Mouse (Mus musculus) stomach, postnatal 0 days (tissue): ENCODE measurements around the gene Rmnd1. TPM values are rescaled to one million over a fixed set of nuclear protein-coding genes. Genes with fewer than 3 reads are reported as not detected.

Experiments used
- ATAC-seq: fragments of 200-750 bp; cut with Nextera tagmentation; 2 replicates; pipeline ENCODE4 v1.8.0; 2017; ENCODE audit not compliant: low FRiP score, low TSS enrichment
- DNase-seq: peaks from one replicate; pipeline ENCODE4 v3.0.0-alpha.2; 2016; ENCODE audit warnings: low spot score
- H3K27ac ChIP-seq: fragments of 300-500 bp; sonication (generic); replicated peaks from 2 replicates; pipeline ENCODE4 v1.5.1; 2014; ENCODE audit warnings: mild to moderate bottlenecking, control low read depth
- H3K27me3 ChIP-seq: fragments of 300-500 bp; sonication (generic); 2 replicates; pipeline ENCODE4 v1.6.1; 2014; ENCODE audit warnings: low read length; ENCODE audit not compliant: control insufficient read depth, insufficient read depth
- H3K36me3 ChIP-seq: fragments of 300-500 bp; sonication (generic); 2 replicates; pipeline ENCODE4 v1.6.1; 2014; ENCODE audit warnings: low read length, mixed read lengths; ENCODE audit not compliant: control insufficient read depth, insufficient read depth
- H3K4me1 ChIP-seq: fragments of 300-500 bp; sonication (generic); replicated peaks from 2 replicates; pipeline ENCODE4 v1.6.1; 2014; ENCODE audit warnings: antibody characterized with exemption; ENCODE audit not compliant: control insufficient read depth, insufficient read depth
- H3K4me2 ChIP-seq: fragments of 300-500 bp; sonication (generic); replicated peaks from 2 replicates; pipeline ENCODE4 v1.6.1; 2014; ENCODE audit warnings: low read depth, mild to moderate bottlenecking, control low read depth, moderate library complexity
- H3K4me3 ChIP-seq: fragments of 300-500 bp; sonication (generic); 2 replicates; pipeline ENCODE4 v1.5.1; 2014; ENCODE audit warnings: low read depth, low read length, control low read depth
- H3K9ac ChIP-seq: fragments of 300-500 bp; sonication (generic); 2 replicates; pipeline ENCODE4 v1.6.1; 2014; ENCODE audit warnings: mild to moderate bottlenecking, low read length, control low read depth, mixed read lengths
- H3K9me3 ChIP-seq: fragments of 300-500 bp; sonication (generic); 2 replicates; pipeline ENCODE4 v1.6.1; 2016; ENCODE audit warnings: low read length; ENCODE audit not compliant: control insufficient read depth
- CTCF ChIP-seq: IDR thresholded peaks from 2 replicates; pipeline ENCODE4 v1.5.1; 2016; ENCODE audit warnings: antibody characterized with exemption, low read depth, mild to moderate bottlenecking, moderate library complexity
- EP300 ChIP-seq: optimal IDR thresholded peaks from 2 replicates; pipeline ENCODE3; 2016; ENCODE audit warnings: antibody characterized with exemption
- WGBS: fragments of 180-500 bp; shearing (Covaris S2); extraction: QIAGEN DNeasy Blood & Tissue Kit; methylation state at CpG from one replicate; pipeline ENCODE4 v1.1.7; 2014; 5-methylcytosine and 5-hydroxymethylcytosine counted together
- polyA plus RNA-seq: library from polyadenylated mRNA; unstranded; fragments of >200 nt; fragmentation: Nextera tagmentation; extraction: Ambion mirVana; gene quantifications from 2 replicates; pipeline ENCODE4 v1.2.1, GENCODE M21; 2015

Gene Rmnd1
- polyA plus RNA-seq, 1 experiment from 2014 or later, result 16.6 TPM

DNA sequence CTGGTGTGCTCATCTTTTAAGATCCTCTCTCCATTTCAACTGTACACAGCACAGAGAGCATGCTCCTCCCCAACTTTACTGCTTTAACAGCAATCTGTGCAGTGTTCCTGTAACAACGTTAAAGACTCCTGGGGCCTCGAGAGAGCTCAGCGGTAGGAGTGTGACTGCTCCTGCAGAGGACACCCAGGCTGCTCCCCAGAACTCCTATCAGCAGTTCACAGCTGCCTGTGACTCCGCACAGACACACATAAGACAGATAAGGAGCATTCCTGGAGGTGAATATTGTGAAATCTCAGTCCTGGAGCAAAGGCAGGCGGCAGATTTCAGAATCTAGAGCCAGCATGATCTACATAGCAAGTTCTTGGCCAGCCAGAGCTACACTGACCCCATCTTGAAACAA, 26.7 kb downstream of the Rmnd1 start:
- H3K27me3 ChIP-seq, result no peaks in the 10 kb centered on the region
- no peaks in the 10 kb centered on the region for H3K4me1 ChIP-seq
- WGBS, result 70% methylated on average over 5 of the region's 5 CpGs
- H3K36me3 ChIP-seq, result peaks cover 8% of the 10 kb centered on the region; the same call in 1 of the 2 replicates
- ATAC-seq (no peak), DNase-seq (no peak)
- H3K9me3 ChIP-seq, result no peaks in the 10 kb centered on the region
- H3K4me3 ChIP-seq, result no peak overlapping the region
- H3K9ac ChIP-seq, result no peak overlapping the region
- H3K27ac ChIP-seq, result no peak overlapping the region
- no peak overlapping the region for H3K4me2 ChIP-seq
- TF ChIP-seq EP300 (no peak), CTCF (no peak)

GRCm38 (mm10) chr10:4404895-4405491, 27.2 kb downstream of the Rmnd1 start:
- ATAC-seq (peak; percentile 42; the same call in 1 of the 2 replicates), DNase-seq (no peak)
- Histone ChIP-seq H3K4me2 (no peak overlapping the region), H3K27ac (no peak overlapping the region), H3K9ac (no peak overlapping the region), H3K4me1 (no peaks in the 10 kb centered on the region), H3K9me3 (no peaks in the 10 kb centered on the region), H3K36me3 (peaks cover 5% of the 10 kb centered on the region; the same call in 1 of the 2 replicates), H3K4me3 (no peak overlapping the region), H3K27me3 (no peaks in the 10 kb centered on the region)
- no peak for TF ChIP-seq EP300
- TF ChIP-seq CTCF, result peak; percentile 83
- WGBS, result 63% methylated on average over 5 of the region's 5 CpGs

- H3K27ac ChIP-seq, result no peak overlapping the region
- H3K9ac ChIP-seq, result no peak overlapping the region
- peaks cover 5% of the 10 kb centered on the region; the same call in 1 of the 2 replicates for H3K36me3 ChIP-seq
- no peaks in the 10 kb centered on the region for H3K9me3 ChIP-seq
- no peaks in the 10 kb centered on the region for H3K27me3 ChIP-seq
- ATAC-seq (no peak), DNase-seq (no peak)
- 64% methylated on average over 5 of the region's 5 CpGs for WGBS
- no peak overlapping the region for H3K4me2 ChIP-seq
- no peak overlapping the region for H3K4me3 ChIP-seq
- no peaks in the 10 kb centered on the region for H3K4me1 ChIP-seq
- no peak for TF ChIP-seq EP300
- TF ChIP-seq CTCF, result no peak
These were observed 34.1 kb downstream of the Rmnd1 start for GRCm38 (mm10) chr10:4398058-4398457.

GRCm38 (mm10) chr10:4395321-4395720, 36.9 kb downstream of the Rmnd1 start:
- ATAC-seq (peak; percentile 64), DNase-seq (no peak)
- Histone ChIP-seq H3K4me3 (no peak overlapping the region), H3K36me3 (no peaks in the 10 kb centered on the region), H3K9ac (no peak overlapping the region), H3K9me3 (no peaks in the 10 kb centered on the region), H3K27ac (0 out of 2 replicates have a peak overlapping the region, but pooled peaks have one; percentile 24), H3K4me2 (no peak overlapping the region), H3K4me1 (peaks cover 6% of the 10 kb centered on the region), H3K27me3 (no peaks in the 10 kb centered on the region)
- 59% methylated on average over 3 of the region's 3 CpGs for WGBS
- TF ChIP-seq EP300, result no peak
- TF ChIP-seq CTCF, result no peak

GRCm38 (mm10) chr10:4391851-4392250, 40.3 kb downstream of the Rmnd1 start:
- TF ChIP-seq CTCF, result peak; percentile 76
- TF ChIP-seq EP300, result no peak
- Histone ChIP-seq H3K4me2 (no peak overlapping the region), H3K9me3 (no peaks in the 10 kb centered on the region), H3K9ac (no peak overlapping the region), H3K4me1 (peaks cover 11% of the 10 kb centered on the region), H3K36me3 (no peaks in the 10 kb centered on the region), H3K27ac (no peak overlapping the region), H3K4me3 (no peak overlapping the region), H3K27me3 (no peaks in the 10 kb centered on the region)
- DNase-seq (no peak), ATAC-seq (no peak)
- 26% methylated on average over 6 of the region's 6 CpGs for WGBS

DNA sequence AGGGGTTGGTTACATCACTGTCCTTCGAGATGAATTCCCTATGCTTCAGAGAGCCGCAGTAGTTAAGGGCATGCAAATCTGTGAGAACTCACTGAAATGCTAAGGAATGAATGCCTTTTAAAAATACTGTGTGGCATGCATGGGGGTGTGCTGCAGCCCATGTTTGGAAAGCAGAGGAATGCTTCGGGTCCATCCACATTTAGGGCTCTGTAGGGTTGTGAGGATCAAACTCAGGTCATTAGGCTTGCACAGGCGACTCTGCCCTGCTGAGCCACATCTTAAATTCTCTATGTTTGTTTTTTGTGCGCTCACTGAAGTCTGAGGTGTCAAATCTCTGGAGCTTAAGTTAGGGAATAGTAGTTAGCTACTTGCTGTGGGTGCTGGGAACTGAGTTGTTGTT, 41.1 kb downstream of the Rmnd1 start:
- no peak overlapping the region for H3K27ac ChIP-seq
- no peak for DNase-seq
- WGBS, result 43% methylated on average over 5 of the region's 5 CpGs
- no peaks in the 10 kb centered on the region for H3K36me3 ChIP-seq
- no peak for ATAC-seq
- peaks cover 11% of the 10 kb centered on the region for H3K4me1 ChIP-seq
- no peak for TF ChIP-seq CTCF
- TF ChIP-seq EP300, result no peak
- no peak overlapping the region for H3K9ac ChIP-seq
- H3K4me3 ChIP-seq, result no peak overlapping the region
- 0 out of 2 replicates have a peak overlapping the region, but pooled peaks have one; percentile 3 for H3K4me2 ChIP-seq
- no peaks in the 10 kb centered on the region for H3K27me3 ChIP-seq
- H3K9me3 ChIP-seq, result no peaks in the 10 kb centered on the region
